Mouse (Mus musculus) right cerebral cortex, postnatal 36 days (tissue): Measurements from ENCODE around the gene Onecut1.

Experiments
- DNase-seq, 2 experiments: peaks; one replicate each; pipeline ENCODE4 v3.0.0; 2022; ENCODE audit warnings: low spot score in 2 of 2, mixed read lengths in 1 of 2

The Onecut1 gene

GRCm38 (mm10) chr9:74860461-74860860 lies 1.3 kb upstream of the Onecut1 start:
- DNase-seq: no peak

GRCm38 (mm10) chr9:74862096-74862780 lies 517 bp downstream of the Onecut1 start:
- DNase-seq: no peak

GRCm38 (mm10) chr9:74862783-74863654 lies 1.3 kb downstream of the Onecut1 start:
- no peak for DNase-seq

GRCm38 (mm10) chr9:74863655-74864443 lies 2.1 kb downstream of the Onecut1 start:
- DNase-seq: no peak

GRCm38 (mm10) chr9:74864471-74864870 lies 2.8 kb downstream of the Onecut1 start:
- no peak for DNase-seq

DNA sequence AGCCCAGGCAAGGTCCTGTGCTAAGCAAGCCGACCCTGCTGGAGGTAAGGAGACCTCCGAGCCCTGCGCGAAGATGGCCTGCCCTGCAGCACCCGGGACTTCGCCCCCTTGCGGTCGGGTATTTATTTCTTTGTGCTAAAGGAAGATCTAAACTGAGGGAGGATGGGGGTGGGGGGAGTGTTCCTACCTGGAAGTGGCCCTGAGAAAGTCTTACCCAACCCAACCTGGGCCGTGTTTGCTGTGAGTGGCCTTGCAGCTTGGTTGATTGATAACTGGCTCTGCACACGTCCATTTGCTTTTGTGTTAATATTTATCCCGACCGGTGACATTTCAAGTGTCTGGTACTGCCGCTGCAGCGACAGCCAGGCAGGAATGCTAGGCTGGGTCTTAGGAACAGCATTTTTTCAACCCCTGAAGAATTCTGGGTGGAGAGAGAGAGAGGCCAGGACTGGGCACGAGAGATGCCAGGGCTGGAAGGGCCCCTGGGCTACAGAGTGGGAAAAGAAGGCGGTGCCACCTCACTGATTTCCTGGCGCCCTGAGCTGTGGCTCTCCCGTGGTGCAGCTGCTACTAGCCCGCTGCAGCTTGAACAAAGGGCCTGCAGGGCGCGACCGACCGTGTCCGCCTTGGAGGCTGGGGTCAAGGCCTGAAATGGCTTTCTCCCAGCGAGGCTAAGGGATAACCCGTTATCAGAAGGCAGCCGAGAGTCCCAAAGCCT lies 5.0 kb downstream of the Onecut1 start:
- DNase-seq: no peak

- peak; percentile 36 to 60 for DNase-seq
Measured at GRCm38 (mm10) chr9:74867641-74868205, 6.0 kb downstream of the Onecut1 start.

- DNase-seq: no peak
Measured at GRCm38 (mm10) chr9:74868336-74868950, 6.7 kb downstream of the Onecut1 start.

DNA sequence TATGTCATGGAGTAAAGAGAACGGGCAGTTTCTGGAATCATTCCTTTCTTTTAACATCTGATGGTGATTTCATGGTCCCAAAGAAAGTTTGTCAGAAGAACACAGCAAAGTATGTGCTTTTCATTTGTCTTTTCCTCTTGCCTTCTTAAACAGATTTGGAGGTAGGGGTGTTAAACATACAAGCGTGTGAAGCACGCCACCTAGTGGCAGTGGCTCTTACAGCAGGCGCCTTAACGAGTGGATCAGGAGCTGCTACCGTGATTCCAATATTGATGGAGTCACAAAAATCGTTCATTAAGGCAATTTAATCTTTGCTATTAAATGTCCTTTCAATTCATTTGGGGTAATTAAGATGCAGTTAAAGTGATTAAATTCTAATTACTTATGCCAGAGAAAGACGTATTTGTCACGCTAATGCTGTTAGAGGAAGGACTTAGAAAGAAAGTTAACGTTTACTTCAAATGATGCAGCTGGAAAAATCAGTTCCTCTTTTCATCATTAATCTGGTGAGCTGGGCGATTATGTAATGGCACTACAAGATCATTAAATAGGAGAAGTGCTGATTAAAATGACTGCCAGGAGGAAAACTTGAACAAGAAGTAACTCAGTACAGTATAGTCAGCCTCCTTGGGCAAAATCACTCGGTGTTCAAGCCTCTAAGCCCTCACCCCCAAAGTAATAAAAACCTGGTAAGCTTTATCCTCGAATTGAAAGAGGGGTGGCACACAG lies 9.4 kb downstream of the Onecut1 start:
- DNase-seq: peak; percentile 69 to 74

DNA sequence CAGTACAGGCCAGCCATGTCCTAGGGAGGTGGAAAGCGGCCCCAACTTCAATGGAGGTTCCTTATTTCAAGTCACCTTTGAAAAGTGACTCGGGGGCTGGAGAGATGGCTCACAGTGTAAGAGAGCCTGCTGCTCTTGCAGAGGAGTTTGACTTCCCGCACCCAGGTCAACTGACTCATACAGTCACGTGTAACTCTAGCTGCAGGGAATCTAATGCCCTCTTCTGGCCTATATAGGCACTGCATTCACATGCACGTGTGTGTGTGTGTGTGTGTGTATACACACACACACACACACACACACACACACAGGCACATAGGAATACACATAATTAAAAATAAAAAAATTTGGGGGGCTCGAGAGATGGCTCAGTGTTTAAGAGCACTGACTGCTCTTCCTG lies 14.6 kb downstream of the Onecut1 start:
- no peak for DNase-seq

- no peak for DNase-seq
Measured at GRCm38 (mm10) chr9:74877709-74878108, 16.0 kb downstream of the Onecut1 start.

GRCm38 (mm10) chr9:74887866-74888265 lies 26.1 kb downstream of the Onecut1 start:
- no peak for DNase-seq

- DNase-seq: no peak
Measured at GRCm38 (mm10) chr9:74896742-74897141, 35.0 kb downstream of the Onecut1 start.

DNA sequence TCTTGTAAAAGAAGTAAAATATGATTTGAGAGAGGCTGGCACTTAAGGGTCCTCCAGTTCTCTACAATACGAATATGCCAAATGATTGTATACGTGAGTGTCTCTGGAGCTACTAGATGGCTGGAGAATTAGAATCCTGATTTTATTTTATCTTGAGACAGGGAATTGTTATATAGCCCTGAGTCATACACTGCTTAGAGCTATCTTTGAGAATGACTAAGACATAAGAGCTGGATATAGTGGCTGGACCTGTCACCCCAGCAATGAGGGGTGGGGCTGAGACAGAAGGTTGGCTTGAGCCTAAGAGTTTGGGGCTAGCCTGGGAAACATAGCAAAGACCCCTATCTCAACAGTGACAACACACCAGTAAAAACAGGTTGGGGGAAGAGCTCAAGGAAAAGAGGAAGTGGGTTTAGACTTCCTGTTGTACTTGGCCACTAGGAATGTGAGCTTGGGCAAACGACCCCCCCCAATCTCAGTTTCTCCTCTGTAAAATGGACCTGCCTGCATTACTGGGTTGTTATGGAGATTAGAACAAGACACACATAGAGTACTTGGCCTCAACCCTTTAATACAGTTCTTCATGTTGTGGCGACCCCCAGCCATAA lies 35.8 kb downstream of the Onecut1 start:
- no peak for DNase-seq

DNA sequence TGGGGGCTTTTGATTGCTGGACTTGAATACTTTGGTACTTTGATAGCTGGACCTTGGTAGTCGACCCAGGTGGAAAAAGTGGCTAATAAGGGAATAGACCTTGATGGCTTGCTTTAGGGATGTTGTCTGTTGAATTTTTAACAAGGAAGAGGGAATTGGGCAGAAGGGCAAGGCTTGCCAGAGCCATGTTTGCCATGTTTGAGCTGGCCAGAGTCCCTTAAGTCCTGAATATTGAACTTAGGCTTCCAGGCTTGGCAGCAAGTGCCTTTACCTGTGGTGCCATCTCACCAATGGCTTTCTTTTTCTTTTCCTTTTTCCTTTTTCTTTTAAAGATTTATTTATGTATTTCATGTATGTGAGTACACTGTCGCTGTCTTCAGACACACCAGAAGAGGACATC lies 38.4 kb downstream of the Onecut1 start:
- no peak for DNase-seq

DNA sequence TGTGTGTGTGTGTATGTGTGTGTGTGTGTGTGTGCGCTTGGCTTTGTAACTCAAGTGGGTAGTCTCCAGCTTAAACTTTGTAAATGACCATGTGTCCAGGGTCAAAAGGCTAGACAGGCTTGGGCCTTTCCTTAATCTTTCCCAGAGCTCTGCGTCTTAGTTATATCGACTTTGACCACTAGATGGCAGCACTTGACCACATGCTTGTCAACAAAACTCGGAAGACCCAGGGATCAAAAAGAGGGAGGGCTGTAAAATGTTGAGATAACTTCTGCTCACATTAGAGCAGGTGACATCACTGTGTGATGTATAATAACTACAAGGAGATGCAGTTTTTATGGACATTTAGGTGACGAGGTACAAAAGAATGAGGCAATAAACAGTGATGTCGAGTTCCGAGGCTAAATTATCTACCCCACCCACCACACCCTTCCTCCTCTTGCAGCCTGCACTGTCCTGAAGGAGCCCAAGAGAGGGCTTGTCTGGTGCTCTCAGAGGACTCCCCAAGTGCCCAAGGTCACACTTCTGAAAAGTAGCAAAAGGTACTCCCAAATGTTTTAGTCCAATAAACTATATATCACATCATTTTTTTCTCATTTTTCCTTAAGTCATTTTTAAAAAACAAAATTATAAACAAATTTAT lies 43.3 kb downstream of the Onecut1 start:
- DNase-seq: peak in 1 of 2 experiments; percentile 44

GRCm38 (mm10) chr9:74906951-74907350 lies 45.2 kb downstream of the Onecut1 start:
- DNase-seq: no peak

- no peak for DNase-seq
Measured at GRCm38 (mm10) chr9:74909245-74909644, 47.5 kb downstream of the Onecut1 start.

- DNase-seq: no peak
Measured at GRCm38 (mm10) chr9:74910226-74910759, 48.6 kb downstream of the Onecut1 start.
